Mouse (Mus musculus) neutrophil, adult 65 days (primary cell): Measurements from ENCODE around the gene Nudt9. TPM values are rescaled to one million over a fixed set of nuclear protein-coding genes. Genes with fewer than 3 reads are reported as not detected.

Experiments used
- total RNA-seq: library from RNA; stranded (reverse); gene quantifications from 2 replicates; pipeline ENCODE4 v1.2.4, GENCODE M21; 2023

Nudt9 gene
- total RNA-seq, result 10.5 and 11.8 TPM in 2 replicates

GRCm38 (mm10) chr5:104046256-104047199 lies at the start of gene Nudt9:
Nudt9 (plus strand) TSS chr5:104046306.

GRCm38 (mm10) chr5:104021597-104022378 lies 24.3 kb upstream of the Nudt9 start, which contains the start of gene Hsd17b11:
Hsd17b11 (minus strand) TSS chr5:104021919.

DNA sequence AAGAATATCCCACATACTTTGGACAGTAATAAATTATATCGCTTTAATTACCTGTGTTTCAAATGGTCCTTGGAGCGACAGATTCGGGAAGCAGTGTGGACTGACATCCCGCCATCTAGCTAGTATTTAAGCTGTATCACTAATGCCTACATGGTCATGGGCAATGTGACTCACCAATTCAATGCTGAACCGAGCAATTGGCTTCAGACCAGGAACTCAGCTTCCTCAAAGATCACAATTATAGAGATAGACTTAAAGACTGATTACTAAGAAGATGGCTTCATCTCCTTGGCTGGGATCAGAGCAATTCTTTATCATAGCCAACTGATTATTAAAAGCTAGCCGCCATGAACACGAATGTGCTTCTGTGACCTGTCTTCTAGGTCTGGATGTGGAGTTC lies 31.4 kb downstream of the Nudt9 start, which contains the start of gene Gm17660:
TSS of gene Gm17660 (minus strand) at position 101 of the 400 bp plus-strand sequence.

GRCm38 (mm10) chr5:104113491-104114172 lies 67.5 kb downstream of the Nudt9 start, which contains the start of gene Sparcl1:
Sparcl1 (minus strand) TSS chr5:104113733.

Other genes starting within 250 kb of the Nudt9 start
- gene Klhl8, start 135.0 kb upstream of the Nudt9 start, total RNA-seq, result 0.32 and 0.47 TPM in 2 replicates
- not detected in 2 replicates for gene Hsd17b13, start 68.9 kb upstream of the Nudt9 start, total RNA-seq
- 154 and 170 TPM in 2 replicates for gene Hsd17b11, start 24.4 kb upstream of the Nudt9 start, total RNA-seq
- not detected in 2 replicates for gene Gm17660, start 31.3 kb downstream of the Nudt9 start, total RNA-seq
- not detected in 2 replicates for gene Sparcl1, start 67.4 kb downstream of the Nudt9 start, total RNA-seq
- not detected in 2 replicates for gene Dspp, start 124.4 kb downstream of the Nudt9 start, total RNA-seq
- not detected in 2 replicates for gene Dmp1, start 156.3 kb downstream of the Nudt9 start, total RNA-seq